Mouse (Mus musculus) limb, embryonic 15.5 days (tissue): ENCODE measurements around the gene Chaf1a. TPM values are rescaled to one million over a fixed set of nuclear protein-coding genes. Genes with fewer than 3 reads are reported as not detected.
"Not testable (repeated sequence)": the region's sequence is repeated elsewhere in the genome, so short reads cannot be mapped to it uniquely, and the experiment has no call there.

Source experiments
- ATAC-seq: fragments of 200-750 bp; cut with Nextera tagmentation; 2 replicates; pipeline ENCODE4 v1.8.0; 2017; ENCODE audit warnings: low read depth, moderate TSS enrichment; ENCODE audit not compliant: insufficient number of reproducible peaks, low FRiP score, low TSS enrichment
- H3K27ac ChIP-seq: fragments of 300-500 bp; sonication (generic); 2 replicates; pipeline ENCODE4 v1.5.1; 2015; ENCODE audit warnings: moderate library complexity, mild to moderate bottlenecking, inconsistent platforms
- H3K27me3 ChIP-seq: fragments of 300-500 bp; sonication (generic); 2 replicates; pipeline ENCODE4 v1.6.1; 2015; ENCODE audit warnings: inconsistent platforms
- H3K36me3 ChIP-seq: fragments of 300-500 bp; sonication (generic); 2 replicates; pipeline ENCODE4 v1.6.1; 2015; ENCODE audit warnings: inconsistent platforms
- H3K4me1 ChIP-seq: fragments of 300-500 bp; sonication (generic); 2 replicates; pipeline ENCODE4 v1.6.1; 2015; ENCODE audit warnings: inconsistent platforms
- H3K4me2 ChIP-seq: fragments of 300-500 bp; sonication (generic); 2 replicates; pipeline ENCODE4 v1.6.1; 2015; ENCODE audit warnings: mild to moderate bottlenecking, inconsistent platforms
- H3K4me3 ChIP-seq: fragments of 300-500 bp; sonication (generic); 2 replicates; pipeline ENCODE4 v1.5.1; 2015; ENCODE audit warnings: mild to moderate bottlenecking, inconsistent platforms
- H3K9ac ChIP-seq: fragments of 300-500 bp; sonication (generic); 2 replicates; pipeline ENCODE4 v1.6.1; 2015; ENCODE audit warnings: inconsistent platforms
- H3K9me3 ChIP-seq: fragments of 300-500 bp; sonication (generic); 2 replicates; pipeline ENCODE4 v1.6.1; 2016; ENCODE audit warnings: inconsistent platforms
- WGBS: fragments of 180-500 bp; shearing (Covaris S2); methylation state at CpG from one replicate; pipeline ENCODE4 v1.1.7; 2015; 5-methylcytosine and 5-hydroxymethylcytosine counted together
- polyA plus RNA-seq: library from polyadenylated mRNA; unstranded; fragments of >200 nt; fragmentation: Nextera tagmentation; extraction: Ambion mirVana; gene quantifications from 2 replicates; pipeline ENCODE4 v1.2.1, GENCODE M21; 2015

Chaf1a gene
- polyA plus RNA-seq, 1 experiment from 2014 or later = 21.4 TPM

GRCm38 (mm10) chr17:56054938-56055337 is 14.7 kb downstream of the Chaf1a start:
- no peaks in the 10 kb centered on the region for H3K27me3 ChIP-seq
- H3K9me3 ChIP-seq = no peaks in the 10 kb centered on the region
- no peak overlapping the region for H3K9ac ChIP-seq
- H3K4me1 ChIP-seq = no peaks in the 10 kb centered on the region
- ATAC-seq = no peak
- H3K36me3 ChIP-seq = peaks cover 59% of the 10 kb centered on the region
- H3K27ac ChIP-seq = no peak overlapping the region
- no peak overlapping the region for H3K4me2 ChIP-seq
- no peak overlapping the region for H3K4me3 ChIP-seq

GRCm38 (mm10) chr17:56055945-56056678 is 15.9 kb downstream of the Chaf1a start:
- no peaks in the 10 kb centered on the region for H3K9me3 ChIP-seq
- no peak overlapping the region for H3K4me2 ChIP-seq
- peaks cover 62% of the 10 kb centered on the region for H3K36me3 ChIP-seq
- no peak overlapping the region for H3K9ac ChIP-seq
- no peaks in the 10 kb centered on the region for H3K4me1 ChIP-seq
- H3K27me3 ChIP-seq = no peaks in the 10 kb centered on the region
- no peak overlapping the region for H3K27ac ChIP-seq
- WGBS = 78% methylated on average over 4 of the region's 4 CpGs
- ATAC-seq = no peak
- no peak overlapping the region for H3K4me3 ChIP-seq

- H3K9me3 ChIP-seq = no peaks in the 10 kb centered on the region
- H3K9ac ChIP-seq = no peak overlapping the region
- no peak for ATAC-seq
- H3K4me1 ChIP-seq = no peaks in the 10 kb centered on the region
- no peak overlapping the region for H3K27ac ChIP-seq
- no peak overlapping the region for H3K4me3 ChIP-seq
- 89% methylated on average over 11 of the region's 11 CpGs for WGBS
- no peak overlapping the region for H3K4me2 ChIP-seq
- H3K27me3 ChIP-seq = no peaks in the 10 kb centered on the region
- peaks cover 66% of the 10 kb centered on the region for H3K36me3 ChIP-seq
Observed at GRCm38 (mm10) chr17:56057381-56058120, 17.3 kb downstream of the Chaf1a start.

- H3K4me1 ChIP-seq = no peaks in the 10 kb centered on the region
Observed at GRCm38 (mm10) chr17:56062081-56062480, 21.8 kb downstream of the Chaf1a start.

GRCm38 (mm10) chr17:56065715-56066114 is 25.5 kb downstream of the Chaf1a start:
- H3K9me3 ChIP-seq, H3K27ac ChIP-seq, H3K9ac ChIP-seq, H3K27me3 ChIP-seq, ATAC-seq, H3K4me2 ChIP-seq, H3K4me3 ChIP-seq, H3K4me1 ChIP-seq: not testable (repeated sequence)
- peaks cover 99% of the 10 kb centered on the region for H3K36me3 ChIP-seq
- WGBS = 82% methylated on average over 6 of the region's 6 CpGs

More at GRCm38 (mm10) chr17:56062081-56062480, 21.8 kb downstream of the Chaf1a start:
- no peak overlapping the region for H3K9ac ChIP-seq
- 93% methylated on average over 7 of the region's 7 CpGs for WGBS
- H3K27me3 ChIP-seq = no peaks in the 10 kb centered on the region
- H3K27ac ChIP-seq = no peak overlapping the region
- ATAC-seq = no peak
- H3K9me3 ChIP-seq = no peaks in the 10 kb centered on the region
- peaks cover 99% of the 10 kb centered on the region for H3K36me3 ChIP-seq
- no peak overlapping the region for H3K4me3 ChIP-seq
- H3K4me2 ChIP-seq = no peak overlapping the region

GRCm38 (mm10) chr17:56066451-56066850 is 26.2 kb downstream of the Chaf1a start:
- H3K9ac ChIP-seq = no peak overlapping the region
- no peaks in the 10 kb centered on the region for H3K27me3 ChIP-seq
- no peaks in the 10 kb centered on the region for H3K4me1 ChIP-seq
- no peak for ATAC-seq
- H3K9me3 ChIP-seq = no peaks in the 10 kb centered on the region
- H3K27ac ChIP-seq = no peak overlapping the region
- no peak overlapping the region for H3K4me3 ChIP-seq
- H3K4me2 ChIP-seq = no peak overlapping the region
- H3K36me3 ChIP-seq = peaks cover 99% of the 10 kb centered on the region

- H3K27ac ChIP-seq = no peak overlapping the region
- WGBS = 96% methylated on average over 14 of the region's 14 CpGs
- no peak overlapping the region for H3K4me2 ChIP-seq
- H3K9ac ChIP-seq = no peak overlapping the region
- no peaks in the 10 kb centered on the region for H3K9me3 ChIP-seq
- no peak overlapping the region for H3K4me3 ChIP-seq
- no peak for ATAC-seq
- peaks cover 7% of the 10 kb centered on the region for H3K4me1 ChIP-seq
- peaks cover 91% of the 10 kb centered on the region for H3K36me3 ChIP-seq
- H3K27me3 ChIP-seq = no peaks in the 10 kb centered on the region
Observed at GRCm38 (mm10) chr17:56069066-56069465, 28.8 kb downstream of the Chaf1a start.

- Histone ChIP-seq H3K27me3 (no peaks in the 10 kb centered on the region), H3K4me1 (peaks cover 16% of the 10 kb centered on the region), H3K4me2 (no peak overlapping the region), H3K9me3 (no peaks in the 10 kb centered on the region), H3K27ac (no peak overlapping the region), H3K9ac (no peak overlapping the region), H3K36me3 (peaks cover 71% of the 10 kb centered on the region), H3K4me3 (no peak overlapping the region)
- no peak for ATAC-seq
Observed at GRCm38 (mm10) chr17:56071126-56071525, 30.9 kb downstream of the Chaf1a start.

GRCm38 (mm10) chr17:56072243-56072642 is 32.0 kb downstream of the Chaf1a start:
- no peak for ATAC-seq
- H3K36me3 ChIP-seq = peaks cover 60% of the 10 kb centered on the region
- H3K9ac ChIP-seq = no peak overlapping the region
- no peaks in the 10 kb centered on the region for H3K9me3 ChIP-seq
- H3K4me3 ChIP-seq = no peak overlapping the region
- H3K27ac ChIP-seq = no peak overlapping the region
- H3K4me2 ChIP-seq = no peak overlapping the region
- WGBS = 94% methylated on average over 5 of the region's 5 CpGs
- peaks cover 16% of the 10 kb centered on the region for H3K4me1 ChIP-seq
- no peaks in the 10 kb centered on the region for H3K27me3 ChIP-seq

GRCm38 (mm10) chr17:56074097-56074826 is 34.0 kb downstream of the Chaf1a start:
- WGBS = 8% methylated on average over 22 of the region's 22 CpGs
- Histone ChIP-seq H3K27ac (peak overlapping the region; percentile 97), H3K4me1 (peaks cover 16% of the 10 kb centered on the region), H3K9ac (peak overlapping the region; percentile 67; the same call in 1 of the 2 replicates), H3K9me3 (no peaks in the 10 kb centered on the region), H3K4me2 (peak overlapping the region; percentile 69), H3K27me3 (no peaks in the 10 kb centered on the region), H3K4me3 (peak overlapping the region; percentile 83), H3K36me3 (peaks cover 39% of the 10 kb centered on the region)
- ATAC-seq = peak; percentile 32; the same call in 1 of the 2 replicates

GRCm38 (mm10) chr17:56074827-56075208 is 34.6 kb downstream of the Chaf1a start, which contains the start of gene Ubxn6:
Gene Ubxn6, minus strand, starts transcription at chr17:56075028.
- no peaks in the 10 kb centered on the region for H3K9me3 ChIP-seq
- H3K4me2 ChIP-seq = peak within 1 kb of the TSS; percentile 69
- peaks cover 16% of the 10 kb centered on the region for H3K4me1 ChIP-seq
- H3K36me3 ChIP-seq = peaks cover 34% of the 10 kb centered on the region
- H3K27me3 ChIP-seq = no peaks in the 10 kb centered on the region
- H3K27ac ChIP-seq = peak within 1 kb of the TSS; percentile 97
- under 1% methylated on average over 35 of the region's 35 CpGs for WGBS
- peak; percentile 17 for ATAC-seq
- H3K4me3 ChIP-seq = peak within 1 kb of the TSS; percentile 83
- peak within 1 kb of the TSS; percentile 67 for H3K9ac ChIP-seq

- ATAC-seq = no peak
- no peak overlapping the region for H3K4me2 ChIP-seq
Observed at GRCm38 (mm10) chr17:56077523-56077922, 37.3 kb downstream of the Chaf1a start.

More at GRCm38 (mm10) chr17:56077523-56077922, 37.3 kb downstream of the Chaf1a start:
- no peaks in the 10 kb centered on the region for H3K9me3 ChIP-seq
- no peak overlapping the region for H3K9ac ChIP-seq
- no peaks in the 10 kb centered on the region for H3K27me3 ChIP-seq
- H3K4me3 ChIP-seq = no peak overlapping the region
- peaks cover 42% of the 10 kb centered on the region for H3K4me1 ChIP-seq
- WGBS = 87% methylated on average over 5 of the region's 5 CpGs
- peaks cover 14% of the 10 kb centered on the region for H3K36me3 ChIP-seq
- H3K27ac ChIP-seq = no peak overlapping the region
